Mouse (Mus musculus) testis, adult 2 months (tissue): Measurements from ENCODE around the gene Xrcc4. TPM values are rescaled to one million over a fixed set of nuclear protein-coding genes. Genes with fewer than 3 reads are reported as not detected.

Experiments used
- H3K27ac ChIP-seq: fragments of 200-500 bp; 2 replicates; pipeline ENCODE4 v1.5.1; 2012; ENCODE audit warnings: low read depth, low read length; ENCODE audit not compliant: control insufficient read depth, insufficient read depth
- H3K27me3 ChIP-seq: fragments of 200-500 bp; 2 replicates; pipeline ENCODE4 v1.6.1; 2012; ENCODE audit warnings: mild to moderate bottlenecking, low read length, moderate library complexity; ENCODE audit not compliant: control insufficient read depth, insufficient read depth
- H3K36me3 ChIP-seq: fragments of 200-500 bp; 2 replicates; pipeline ENCODE4 v1.6.1; 2012; ENCODE audit warnings: mild to moderate bottlenecking, low read length; ENCODE audit not compliant: control insufficient read depth, insufficient read depth
- H3K4me1 ChIP-seq: fragments of 200-500 bp; 2 replicates; pipeline ENCODE4 v1.6.1; 2012; ENCODE audit warnings: low read length; ENCODE audit not compliant: control insufficient read depth, insufficient read depth
- H3K4me3 ChIP-seq: fragments of 200-500 bp; 2 replicates; pipeline ENCODE4 v1.5.1; 2012; ENCODE audit warnings: low read depth, mild to moderate bottlenecking, low read length, moderate library complexity, mixed read lengths; ENCODE audit not compliant: control insufficient read depth
- CTCF ChIP-seq: fragments of 200-500 bp; IDR thresholded peaks from 2 replicates; pipeline ENCODE4 v1.5.1; 2012; ENCODE audit warnings: low read depth, mild to moderate bottlenecking, inconsistent platforms, low read length, moderate library complexity; ENCODE audit not compliant: control insufficient read depth, insufficient read depth, insufficient replicate concordance
- POLR2A ChIP-seq: fragments of 200-500 bp; IDR thresholded peaks from 2 replicates; pipeline ENCODE4 v1.6.1; 2012; ENCODE audit warnings: low read depth, mild to moderate bottlenecking, inconsistent platforms, low read length, moderate library complexity; ENCODE audit not compliant: control insufficient read depth
- polyA plus RNA-seq: library from polyadenylated mRNA; depleted of rRNA; stranded (reverse); fragments of >200 nt; gene quantifications from 2 replicates; pipeline ENCODE4 v1.2.3, GENCODE M21; 2012

Xrcc4 gene
- polyA plus RNA-seq, 1 experiment: 21.0 TPM

- no peak overlapping the region for H3K27ac ChIP-seq
- TF ChIP-seq CTCF (no peak), POLR2A (no peak)
Observed at GRCm38 (mm10) chr13:89929477-89929876, 159.9 kb downstream of the Xrcc4 start.

GRCm38 (mm10) chr13:89918814-89919481, 170.5 kb downstream of the Xrcc4 start:
- H3K27me3 ChIP-seq: no peaks in the 10 kb centered on the region
- no peaks in the 10 kb centered on the region for H3K36me3 ChIP-seq
- H3K27ac ChIP-seq: no peak overlapping the region

More at GRCm38 (mm10) chr13:89929477-89929876, 159.9 kb downstream of the Xrcc4 start:
- Histone ChIP-seq H3K27me3 (no peaks in the 10 kb centered on the region), H3K36me3 (no peaks in the 10 kb centered on the region), H3K4me1 (no peaks in the 10 kb centered on the region), H3K4me3 (no peak overlapping the region)

GRCm38 (mm10) chr13:89914332-89914731, 175.1 kb downstream of the Xrcc4 start:
- no peaks in the 10 kb centered on the region for H3K4me1 ChIP-seq
- no peaks in the 10 kb centered on the region for H3K27me3 ChIP-seq
- H3K36me3 ChIP-seq: no peaks in the 10 kb centered on the region
- TF ChIP-seq CTCF (no peak), POLR2A (no peak)
- H3K27ac ChIP-seq: no peak overlapping the region
- H3K4me3 ChIP-seq: no peak overlapping the region

More at GRCm38 (mm10) chr13:89918814-89919481, 170.5 kb downstream of the Xrcc4 start:
- H3K4me1 ChIP-seq: no peaks in the 10 kb centered on the region
- no peak overlapping the region for H3K4me3 ChIP-seq
- TF ChIP-seq CTCF (no peak), POLR2A (no peak)

GRCm38 (mm10) chr13:89913891-89914290, 175.5 kb downstream of the Xrcc4 start:
- Histone ChIP-seq H3K27ac (no peak overlapping the region), H3K36me3 (no peaks in the 10 kb centered on the region), H3K4me3 (no peak overlapping the region), H3K4me1 (no peaks in the 10 kb centered on the region), H3K27me3 (no peaks in the 10 kb centered on the region)
- TF ChIP-seq POLR2A (no peak), CTCF (no peak)

- Histone ChIP-seq H3K36me3 (no peaks in the 10 kb centered on the region), H3K4me3 (no peak overlapping the region), H3K27me3 (no peaks in the 10 kb centered on the region), H3K27ac (no peak overlapping the region), H3K4me1 (no peaks in the 10 kb centered on the region)
- TF ChIP-seq POLR2A (no peak), CTCF (no peak)
Observed at GRCm38 (mm10) chr13:89906120-89906519, 183.3 kb downstream of the Xrcc4 start.

GRCm38 (mm10) chr13:89899066-89899465, 190.3 kb downstream of the Xrcc4 start:
- no peaks in the 10 kb centered on the region for H3K36me3 ChIP-seq
- H3K27ac ChIP-seq: no peak overlapping the region
- H3K4me3 ChIP-seq: no peak overlapping the region
- H3K4me1 ChIP-seq: no peaks in the 10 kb centered on the region
- no peak for TF ChIP-seq POLR2A
- no peak for TF ChIP-seq CTCF
- H3K27me3 ChIP-seq: no peaks in the 10 kb centered on the region

- no peaks in the 10 kb centered on the region for H3K27me3 ChIP-seq
- H3K27ac ChIP-seq: no peak overlapping the region
- H3K4me3 ChIP-seq: no peak overlapping the region
- no peak for TF ChIP-seq CTCF
- TF ChIP-seq POLR2A: no peak
- H3K4me1 ChIP-seq: no peaks in the 10 kb centered on the region
- H3K36me3 ChIP-seq: no peaks in the 10 kb centered on the region
Observed at GRCm38 (mm10) chr13:89892140-89892539, 197.3 kb downstream of the Xrcc4 start.
